In the genomic region with DNA sequence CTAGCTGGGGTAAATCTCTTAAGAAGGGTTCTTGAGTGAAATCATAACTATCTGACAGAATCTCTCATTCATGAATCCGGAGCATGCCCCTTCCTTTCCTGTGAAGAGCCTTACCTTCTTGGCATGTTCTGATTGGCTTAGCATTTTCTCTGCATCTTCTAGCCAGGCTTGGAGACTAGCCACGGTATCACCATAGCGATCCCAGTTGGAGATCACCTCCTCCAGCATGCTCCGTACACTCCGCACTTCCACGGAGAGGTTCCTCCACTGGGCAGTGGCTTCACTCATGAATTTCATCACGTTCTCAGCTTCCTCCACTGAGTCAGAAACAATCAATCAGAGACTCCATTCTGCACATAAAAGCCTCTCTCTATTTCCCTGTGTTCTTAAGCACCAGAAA, we compare ENCODE assay signal across 18 mouse cellular contexts.
DNase-seq lines count a peak whose midpoint lies in the region; TF ChIP-seq lines count a peak whose summit lies in the region.
"Had no signal": no experiment of that assay in that cellular context is flagged by ENCODE, and none has a peak within 500 bp of the region (broad histone marks: within the 10 kb centered on the region; RNA-seq: fewer than 3 reads in every experiment).

No protein-coding gene starts in this region.

- WGBS in heart, adult 2 months, result 62% methylated on average over 7 of the region's 7 CpGs

- no peak for TF ChIP-seq EP300 in heart, adult 2 months (IDR thresholded peaks at IDR 0.05; ENCODE audit: insufficient read depth, low read depth, low read length)

- H3K27ac ChIP-seq in left cerebral cortex, adult 2 months, result peak overlapping the region; percentile 33
- H3K27ac ChIP-seq in heart, adult 2 months, result no peak overlapping the region
- H3K27ac ChIP-seq: forebrain, embryonic 15.5 days; gastrocnemius, adult 2 months; limb, embryonic 12.5 days; liver, embryonic 13.5 days; lung, embryonic 15.5 days had no signal

- TF ChIP-seq POLR2A in brain, embryonic 14.5 days (IDR thresholded peaks at IDR 0.05; ENCODE audit: borderline replicate concordance, extremely low read depth, insufficient read depth, insufficient read length, poor library complexity, severe bottlenecking), result no peak
- no peak for TF ChIP-seq POLR2A in heart, adult 2 months (IDR thresholded peaks at IDR 0.05; ENCODE audit: insufficient read depth, low read depth, low read length)

- H3K27me3 ChIP-seq in heart, adult 2 months (ENCODE audit: control insufficient read depth, insufficient read depth, low read length), result no peaks in the 10 kb centered on the region
- H3K27me3 ChIP-seq: forebrain, embryonic 15.5 days; limb, embryonic 12.5 days; liver, embryonic 13.5 days; lung, embryonic 15.5 days had no signal

- H3K4me1 ChIP-seq in heart, adult 2 months (ENCODE audit: control insufficient read depth, insufficient read depth, low read length), result no peaks in the 10 kb centered on the region
- H3K4me1 ChIP-seq: forebrain, embryonic 15.5 days; limb, embryonic 12.5 days; liver, embryonic 13.5 days; lung, embryonic 15.5 days had no signal

- 0 out of 2 replicates have a peak overlapping the region, but pooled peaks have one; percentile 13 for H3K4me3 ChIP-seq in left cerebral cortex, adult 2 months
- H3K4me3 ChIP-seq in heart, adult 2 months, result no peak overlapping the region
- H3K4me3 ChIP-seq: erythroblast, embryonic 14.5 days; forebrain, embryonic 15.5 days; gastrocnemius, adult 2 months; limb, embryonic 12.5 days; liver, embryonic 13.5 days; lung, embryonic 15.5 days had no signal

- no peak overlapping the region for H3K9ac ChIP-seq in heart, adult 2 months (ENCODE audit: low read depth, low read length)
- H3K9ac ChIP-seq: forebrain, embryonic 15.5 days; limb, embryonic 12.5 days; liver, embryonic 13.5 days; lung, embryonic 15.5 days had no signal

- H3K36me3 ChIP-seq in heart, adult 2 months (ENCODE audit: control insufficient read depth, insufficient read depth, low read length), result no peaks in the 10 kb centered on the region
- H3K36me3 ChIP-seq: forebrain, embryonic 15.5 days; limb, embryonic 12.5 days; liver, embryonic 13.5 days; lung, embryonic 15.5 days had no signal

- TF ChIP-seq CTCF in left cerebral cortex, adult 2 months (IDR thresholded peaks at IDR 0.05), result no peak
- no peak for TF ChIP-seq CTCF in brain, embryonic 14.5 days (IDR thresholded peaks at IDR 0.05; ENCODE audit: borderline replicate concordance, extremely low read depth, insufficient read depth, insufficient read length)
- TF ChIP-seq CTCF in heart, adult 2 months (IDR thresholded peaks at IDR 0.05), result no peak

- no peak for DNase-seq in left cerebral cortex, adult 2 months (ENCODE audit: extremely low spot score in 1 of 2, low spot score in 2 of 2)
- no peak for DNase-seq in left cerebral cortex, adult 11 months (ENCODE audit: low spot score)
- peak; percentile 87 for DNase-seq in brain, adult 2 months (ENCODE audit: low read depth, low spot score)
- peak; percentile 25 for DNase-seq in brain, embryonic 14.5 days (ENCODE audit: low read depth)
- DNase-seq in cerebellum, postnatal 10 days, result peak; percentile 76 to 80
- DNase-seq in lung, postnatal 25 days (ENCODE audit: low spot score), result no peak
- no peak for DNase-seq in heart, adult 2 months
- DNase-seq: adrenal gland, postnatal 25 days; gastrocnemius, adult 2 months; kidney, adult 8-10 months; kidney, postnatal 25 days; liver, embryonic 13.5 days; midbrain, embryonic 14.5 days; thymus, postnatal 4 days had no signal

- intact Hi-C loops in left cerebral cortex, adult 2 months (cut with DNase I), result no loop called here
- intact Hi-C loops in heart, adult 2 months (cut with DNase I), result no loop called here

- no peaks in the 10 kb centered on the region for H3K79me2 ChIP-seq in heart, adult 2 months (replicated peaks; ENCODE audit: control insufficient read depth, insufficient read depth, low read length)

Comparison
In these comparisons a context has a peak if more than half of its experiments do, and no peak if none do; other contexts are left out.
1. DNase-seq: peak in brain, adult 2 months (single experiment), brain, embryonic 14.5 days (single experiment) and cerebellum, postnatal 10 days (2 of 2); none in left cerebral cortex, adult 2 months (0 of 2), left cerebral cortex, adult 11 months (single experiment), lung, postnatal 25 days (single experiment) and heart, adult 2 months (0 of 2).